Mouse (Mus musculus): Measurements from ENCODE around the gene Socs4.

GRCm38 (mm10) chr14:47234032-47234431 is 42.7 kb upstream of the Socs4 start:
- TF ChIP-seq CTCF (conservative IDR thresholded peaks at IDR 0.05; ENCODE audit: insufficient read depth, insufficient read length, low read depth, low read length) (no peak), POLR2A (IDR thresholded peaks at IDR 0.05; ENCODE audit: low read depth, low read length) (no peak)

Measured in kidney, adult 2 months (tissue).